Mouse (Mus musculus) limb, embryonic 15.5 days (tissue): ENCODE measurements at regions not wholly inside any gene's neighbourhood (a gene's known extent, or its start where the extent isn't known, plus 50 kb on each side); places are given as distances from the start of the nearest gene placed in this dataset.

Source experiments
- ATAC-seq: fragments of 200-750 bp; cut with Nextera tagmentation; 2 replicates; pipeline ENCODE4 v1.8.0; 2017; ENCODE audit warnings: low read depth, moderate TSS enrichment; ENCODE audit not compliant: insufficient number of reproducible peaks, low FRiP score, low TSS enrichment
- H3K27ac ChIP-seq: fragments of 300-500 bp; sonication (generic); 2 replicates; pipeline ENCODE4 v1.5.1; 2015; ENCODE audit warnings: moderate library complexity, mild to moderate bottlenecking, inconsistent platforms
- H3K27me3 ChIP-seq: fragments of 300-500 bp; sonication (generic); 2 replicates; pipeline ENCODE4 v1.6.1; 2015; ENCODE audit warnings: inconsistent platforms
- H3K36me3 ChIP-seq: fragments of 300-500 bp; sonication (generic); 2 replicates; pipeline ENCODE4 v1.6.1; 2015; ENCODE audit warnings: inconsistent platforms
- H3K4me1 ChIP-seq: fragments of 300-500 bp; sonication (generic); 2 replicates; pipeline ENCODE4 v1.6.1; 2015; ENCODE audit warnings: inconsistent platforms
- H3K4me2 ChIP-seq: fragments of 300-500 bp; sonication (generic); 2 replicates; pipeline ENCODE4 v1.6.1; 2015; ENCODE audit warnings: mild to moderate bottlenecking, inconsistent platforms
- H3K4me3 ChIP-seq: fragments of 300-500 bp; sonication (generic); 2 replicates; pipeline ENCODE4 v1.5.1; 2015; ENCODE audit warnings: mild to moderate bottlenecking, inconsistent platforms
- H3K9ac ChIP-seq: fragments of 300-500 bp; sonication (generic); 2 replicates; pipeline ENCODE4 v1.6.1; 2015; ENCODE audit warnings: inconsistent platforms
- H3K9me3 ChIP-seq: fragments of 300-500 bp; sonication (generic); 2 replicates; pipeline ENCODE4 v1.6.1; 2016; ENCODE audit warnings: inconsistent platforms
- WGBS: fragments of 180-500 bp; shearing (Covaris S2); methylation state at CpG from one replicate; pipeline ENCODE4 v1.1.7; 2015; 5-methylcytosine and 5-hydroxymethylcytosine counted together

GRCm38 (mm10) chr3:80205351-80205750 is 321.0 kb downstream of the Fam198b start:
- Histone ChIP-seq H3K9ac (no peak overlapping the region), H3K27ac (no peak overlapping the region), H3K9me3 (no peaks in the 10 kb centered on the region), H3K36me3 (no peaks in the 10 kb centered on the region), H3K27me3 (no peaks in the 10 kb centered on the region), H3K4me1 (no peaks in the 10 kb centered on the region), H3K4me3 (no peak overlapping the region), H3K4me2 (no peak overlapping the region)
- WGBS: 77% methylated on average over 6 of the region's 6 CpGs
- ATAC-seq: no peak

GRCm38 (mm10) chr3:80207022-80207421 is 322.7 kb downstream of the Fam198b start:
- ATAC-seq: no peak
- Histone ChIP-seq H3K4me1 (no peaks in the 10 kb centered on the region), H3K9ac (no peak overlapping the region), H3K4me3 (no peak overlapping the region), H3K36me3 (no peaks in the 10 kb centered on the region), H3K27ac (no peak overlapping the region), H3K4me2 (no peak overlapping the region), H3K9me3 (no peaks in the 10 kb centered on the region), H3K27me3 (no peaks in the 10 kb centered on the region)
- WGBS: 37% methylated on average over 1 of the region's 1 CpGs

- Histone ChIP-seq H3K4me2 (no peak overlapping the region), H3K4me1 (no peaks in the 10 kb centered on the region), H3K9ac (no peak overlapping the region), H3K4me3 (no peak overlapping the region), H3K9me3 (no peaks in the 10 kb centered on the region), H3K36me3 (no peaks in the 10 kb centered on the region), H3K27me3 (no peaks in the 10 kb centered on the region), H3K27ac (no peak overlapping the region)
- 90% methylated on average over 2 of the region's 2 CpGs for WGBS
- no peak for ATAC-seq
Observed at GRCm38 (mm10) chr3:80208028-80208427, 323.7 kb downstream of the Fam198b start.

GRCm38 (mm10) chr3:80209596-80209995 is 325.3 kb downstream of the Fam198b start:
- H3K27me3 ChIP-seq: no peaks in the 10 kb centered on the region
- H3K4me3 ChIP-seq: no peak overlapping the region
- H3K4me1 ChIP-seq: no peaks in the 10 kb centered on the region
- H3K4me2 ChIP-seq: no peak overlapping the region
- H3K9me3 ChIP-seq: no peaks in the 10 kb centered on the region
- no peak overlapping the region for H3K27ac ChIP-seq
- no peaks in the 10 kb centered on the region for H3K36me3 ChIP-seq
- ATAC-seq: no peak
- no peak overlapping the region for H3K9ac ChIP-seq

GRCm38 (mm10) chr3:80211323-80212109 is 327.2 kb downstream of the Fam198b start:
- WGBS: 27% methylated on average over 3 of the region's 3 CpGs
- Histone ChIP-seq H3K4me2 (no peak overlapping the region), H3K4me1 (no peaks in the 10 kb centered on the region), H3K27ac (no peak overlapping the region), H3K4me3 (no peak overlapping the region), H3K9me3 (no peaks in the 10 kb centered on the region), H3K9ac (no peak overlapping the region), H3K36me3 (no peaks in the 10 kb centered on the region), H3K27me3 (no peaks in the 10 kb centered on the region)
- no peak for ATAC-seq

- 31% methylated on average over 5 of the region's 5 CpGs for WGBS
- Histone ChIP-seq H3K36me3 (no peaks in the 10 kb centered on the region), H3K27ac (no peak overlapping the region), H3K4me2 (no peak overlapping the region), H3K4me1 (no peaks in the 10 kb centered on the region), H3K27me3 (no peaks in the 10 kb centered on the region), H3K4me3 (no peak overlapping the region), H3K9ac (no peak overlapping the region), H3K9me3 (no peaks in the 10 kb centered on the region)
- no peak for ATAC-seq
Observed at GRCm38 (mm10) chr3:80248611-80249010, 364.3 kb downstream of the Fam198b start.

GRCm38 (mm10) chr3:80249974-80250373 is 365.6 kb downstream of the Fam198b start:
- Histone ChIP-seq H3K27ac (no peak overlapping the region), H3K4me2 (no peak overlapping the region), H3K4me3 (no peak overlapping the region), H3K4me1 (no peaks in the 10 kb centered on the region), H3K9me3 (no peaks in the 10 kb centered on the region), H3K9ac (no peak overlapping the region), H3K36me3 (no peaks in the 10 kb centered on the region), H3K27me3 (no peaks in the 10 kb centered on the region)
- WGBS: 70% methylated on average over 3 of the region's 3 CpGs
- no peak for ATAC-seq

- no peak overlapping the region for H3K9ac ChIP-seq
- no peaks in the 10 kb centered on the region for H3K27me3 ChIP-seq
- H3K4me3 ChIP-seq: no peak overlapping the region
- no peak for ATAC-seq
- H3K36me3 ChIP-seq: no peaks in the 10 kb centered on the region
- no peak overlapping the region for H3K27ac ChIP-seq
- H3K4me1 ChIP-seq: no peaks in the 10 kb centered on the region
- no peak overlapping the region for H3K4me2 ChIP-seq
- no peaks in the 10 kb centered on the region for H3K9me3 ChIP-seq
- 90% methylated on average over 3 of the region's 3 CpGs for WGBS
Observed at GRCm38 (mm10) chr3:80255304-80255703, 371.0 kb downstream of the Fam198b start.

GRCm38 (mm10) chr3:80256383-80256782 is 372.1 kb downstream of the Fam198b start:
- Histone ChIP-seq H3K4me3 (no peak overlapping the region), H3K27ac (no peak overlapping the region), H3K4me2 (no peak overlapping the region), H3K36me3 (no peaks in the 10 kb centered on the region), H3K27me3 (no peaks in the 10 kb centered on the region), H3K4me1 (no peaks in the 10 kb centered on the region), H3K9ac (no peak overlapping the region), H3K9me3 (no peaks in the 10 kb centered on the region)
- 84% methylated on average over 3 of the region's 3 CpGs for WGBS
- ATAC-seq: no peak

GRCm38 (mm10) chr3:80263095-80263494 is 378.8 kb downstream of the Fam198b start:
- no peak for ATAC-seq
- H3K4me1 ChIP-seq: no peaks in the 10 kb centered on the region
- WGBS: 61% methylated on average over 2 of the region's 2 CpGs
- H3K4me3 ChIP-seq: no peak overlapping the region
- H3K27ac ChIP-seq: no peak overlapping the region
- H3K27me3 ChIP-seq: no peaks in the 10 kb centered on the region
- no peaks in the 10 kb centered on the region for H3K9me3 ChIP-seq
- H3K4me2 ChIP-seq: no peak overlapping the region
- H3K36me3 ChIP-seq: no peaks in the 10 kb centered on the region
- H3K9ac ChIP-seq: no peak overlapping the region

GRCm38 (mm10) chr3:80284656-80285055 is 400.3 kb downstream of the Fam198b start:
- Histone ChIP-seq H3K4me3 (no peak overlapping the region), H3K4me2 (no peak overlapping the region), H3K4me1 (no peaks in the 10 kb centered on the region), H3K27me3 (no peaks in the 10 kb centered on the region), H3K36me3 (no peaks in the 10 kb centered on the region), H3K9ac (no peak overlapping the region), H3K9me3 (no peaks in the 10 kb centered on the region), H3K27ac (no peak overlapping the region)
- ATAC-seq: no peak
- WGBS: 77% methylated on average over 1 of the region's 1 CpGs

- no peak overlapping the region for H3K9ac ChIP-seq
- H3K4me2 ChIP-seq: no peak overlapping the region
- no peaks in the 10 kb centered on the region for H3K36me3 ChIP-seq
- no peak overlapping the region for H3K27ac ChIP-seq
- no peaks in the 10 kb centered on the region for H3K27me3 ChIP-seq
- H3K4me3 ChIP-seq: no peak overlapping the region
- no peaks in the 10 kb centered on the region for H3K9me3 ChIP-seq
- no peaks in the 10 kb centered on the region for H3K4me1 ChIP-seq
- ATAC-seq: no peak
- 75% methylated on average over 3 of the region's 3 CpGs for whole genome bisulfite sequencing
Observed at GRCm38 (mm10) chr3:80285246-80285645, 400.9 kb downstream of the Fam198b start.

- no peaks in the 10 kb centered on the region for H3K9me3 ChIP-seq
- no peaks in the 10 kb centered on the region for H3K27me3 ChIP-seq
- H3K4me3 ChIP-seq: no peak overlapping the region
- H3K36me3 ChIP-seq: no peaks in the 10 kb centered on the region
- H3K27ac ChIP-seq: no peak overlapping the region
- H3K4me1 ChIP-seq: no peaks in the 10 kb centered on the region
- no peak overlapping the region for H3K4me2 ChIP-seq
- no peak overlapping the region for H3K9ac ChIP-seq
- ATAC-seq: no peak
- WGBS: 65% methylated on average over 4 of the region's 4 CpGs
Observed at GRCm38 (mm10) chr3:80293485-80293884, 409.2 kb downstream of the Fam198b start.
